Mouse (Mus musculus) heart, adult 2 months (tissue): ENCODE measurements around the gene Prrc2a. TPM values are rescaled to one million over a fixed set of nuclear protein-coding genes. Genes with fewer than 3 reads are reported as not detected.
A peak's percentile ranks its signal among the peaks of the same experiment; 100 is the strongest.

Experiments
- DNase-seq, 2 experiments: peaks; one replicate each; pipeline ENCODE4 v3.0.0; 2021
- H3K27ac ChIP-seq: fragments of 200-600 bp; 2 replicates; pipeline ENCODE4 v1.8.1; 2022
- H3K27me3 ChIP-seq: fragments of 200-500 bp; 2 replicates; pipeline ENCODE4 v1.6.1; 2012; ENCODE audit warnings: mild to moderate bottlenecking, low read length, inconsistent platforms, mixed read lengths; ENCODE audit not compliant: control insufficient read depth, insufficient read depth
- H3K36me3 ChIP-seq: fragments of 200-500 bp; 2 replicates; pipeline ENCODE4 v1.6.1; 2012; ENCODE audit warnings: low read length, inconsistent platforms; ENCODE audit not compliant: control insufficient read depth, insufficient read depth
- H3K4me1 ChIP-seq: fragments of 200-500 bp; 2 replicates; pipeline ENCODE4 v1.6.1; 2011; ENCODE audit warnings: low read length; ENCODE audit not compliant: control insufficient read depth, insufficient read depth
- H3K4me3 ChIP-seq: fragments of 200-600 bp; 2 replicates; pipeline ENCODE4 v1.8.1; 2022
- H3K79me2 ChIP-seq: fragments of 200-500 bp; replicated peaks from 2 replicates; pipeline ENCODE4 v1.6.1; 2012; ENCODE audit warnings: mild to moderate bottlenecking, inconsistent platforms, low read length, moderate library complexity, mixed read lengths; ENCODE audit not compliant: control insufficient read depth, insufficient read depth
- H3K9ac ChIP-seq: fragments of 200-500 bp; 2 replicates; pipeline ENCODE4 v1.6.1; 2012; ENCODE audit warnings: low read depth, mild to moderate bottlenecking, control low read depth, inconsistent platforms, low read length, mixed read lengths
- CTCF ChIP-seq: fragments of 200-600 bp; IDR thresholded peaks from 2 replicates; pipeline ENCODE4 v1.8.1; 2022; ENCODE audit warnings: antibody characterized with exemption, mild to moderate bottlenecking, moderate library complexity
- EP300 ChIP-seq: fragments of 200-500 bp; IDR thresholded peaks from 2 replicates; pipeline ENCODE4 v1.6.1; 2011; ENCODE audit warnings: low read depth, low read length, control low read depth; ENCODE audit not compliant: insufficient read depth
- POLR2A ChIP-seq: fragments of 200-500 bp; IDR thresholded peaks from 2 replicates; pipeline ENCODE4 v1.6.1; 2011; ENCODE audit warnings: mild to moderate bottlenecking, low read depth, low read length, control low read depth; ENCODE audit not compliant: insufficient read depth
- WGBS: fragments of 180-500 bp; shearing (Covaris S2); methylation state at CpG from one replicate; pipeline ENCODE4 v1.1.7; 2018; 5-methylcytosine and 5-hydroxymethylcytosine counted together
- intact Hi-C: fragments of 180-260 bp; cut with DNase I; formaldehyde crosslinking; loops from one replicate; pipeline ENCODE4 v1.15.1; 2025
- polyA plus RNA-seq: library from polyadenylated mRNA; depleted of rRNA; stranded (reverse); fragments of >200 nt; gene quantifications from 2 replicates; pipeline ENCODE4 v1.2.3, GENCODE M21; 2012
- total RNA-seq, 2 experiments: library from RNA; stranded (reverse); gene quantifications; 2 replicates each; pipeline ENCODE4 v1.2.3; 2021

The Prrc2a gene
- total and polyA plus RNA-seq, 3 experiments: 132 to 197 (median 139) TPM

- H3K27me3 ChIP-seq: no peaks in the 10 kb centered on the region
- 73% methylated on average over 6 of the region's 6 CpGs for WGBS
- intact Hi-C loops: no loop called here
- TF ChIP-seq EP300 (no peak), CTCF (no peak), POLR2A (no peak)
- H3K79me2 ChIP-seq: no peaks in the 10 kb centered on the region
- H3K9ac ChIP-seq: no peak within 1 kb of the TSS
- H3K4me1 ChIP-seq: peaks cover 2% of the 10 kb centered on the region
- no peak for DNase-seq
- no peak within 1 kb of the TSS for H3K4me3 ChIP-seq
- no peaks in the 10 kb centered on the region for H3K36me3 ChIP-seq
- H3K27ac ChIP-seq: no peak within 1 kb of the TSS
These were observed 56.6 kb downstream of the Prrc2a start, which contains the start of gene Ly6g5c for GRCm38 (mm10) chr17:35108097-35108496. Gene Ly6g5c, plus strand, starts transcription at chr17:35108279.

GRCm38 (mm10) chr17:35106522-35106921 lies 58.2 kb downstream of the Prrc2a start:
- no peak overlapping the region for H3K4me3 ChIP-seq
- 64% methylated on average over 3 of the region's 3 CpGs for WGBS
- H3K36me3 ChIP-seq: no peaks in the 10 kb centered on the region
- H3K79me2 ChIP-seq: no peaks in the 10 kb centered on the region
- TF ChIP-seq POLR2A (no peak), CTCF (no peak), EP300 (no peak)
- H3K4me1 ChIP-seq: no peaks in the 10 kb centered on the region; the same call in 1 of the 2 replicates
- intact Hi-C loops: loop anchor here (1.0 kb wide), 1 partner anchor 85 kb away; no protein-coding TSS in a partner anchor
- no peak overlapping the region for H3K9ac ChIP-seq
- H3K27ac ChIP-seq: no peak overlapping the region
- no peaks in the 10 kb centered on the region for H3K27me3 ChIP-seq
- DNase-seq: no peak

GRCm38 (mm10) chr17:35105740-35106389 lies 58.8 kb downstream of the Prrc2a start:
- no peaks in the 10 kb centered on the region for H3K36me3 ChIP-seq
- H3K27me3 ChIP-seq: no peaks in the 10 kb centered on the region
- H3K4me3 ChIP-seq: no peak overlapping the region
- TF ChIP-seq CTCF (peak; percentile 64), EP300 (no peak)
- no peaks in the 10 kb centered on the region for H3K79me2 ChIP-seq
- no peaks in the 10 kb centered on the region for H3K4me1 ChIP-seq
- intact Hi-C loops: loop anchor here (1.0 kb wide), 1 partner anchor 85 kb away; no protein-coding TSS in a partner anchor
- DNase-seq: no peak
- H3K27ac ChIP-seq: no peak overlapping the region
- 31% methylated on average over 13 of the region's 13 CpGs for WGBS
- no peak overlapping the region for H3K9ac ChIP-seq

GRCm38 (mm10) chr17:35104754-35105153 lies 59.9 kb downstream of the Prrc2a start:
- no peaks in the 10 kb centered on the region for H3K36me3 ChIP-seq
- H3K79me2 ChIP-seq: no peaks in the 10 kb centered on the region
- no peaks in the 10 kb centered on the region for H3K27me3 ChIP-seq
- intact Hi-C loops: no loop called here
- 73% methylated on average over 6 of the region's 6 CpGs for WGBS
- no peak for DNase-seq
- no peaks in the 10 kb centered on the region for H3K4me1 ChIP-seq
- no peak for TF ChIP-seq CTCF
- TF ChIP-seq EP300: no peak
- no peak for TF ChIP-seq POLR2A
- H3K27ac ChIP-seq: no peak overlapping the region
- H3K4me3 ChIP-seq: no peak overlapping the region
- H3K9ac ChIP-seq: no peak overlapping the region

- no peak for TF ChIP-seq EP300
- TF ChIP-seq POLR2A: no peak
- 90% methylated on average over 7 of the region's 7 CpGs for WGBS
- no peaks in the 10 kb centered on the region for H3K79me2 ChIP-seq
- no peak overlapping the region for H3K4me3 ChIP-seq
- intact Hi-C loops: no loop called here
- H3K4me1 ChIP-seq: no peaks in the 10 kb centered on the region
- no peaks in the 10 kb centered on the region for H3K27me3 ChIP-seq
- no peaks in the 10 kb centered on the region for H3K36me3 ChIP-seq
- H3K9ac ChIP-seq: no peak overlapping the region
- no peak overlapping the region for H3K27ac ChIP-seq
- DNase-seq: no peak
These were observed 60.6 kb downstream of the Prrc2a start for GRCm38 (mm10) chr17:35104079-35104478.

- Histone ChIP-seq H3K36me3 (no peaks in the 10 kb centered on the region), H3K4me3 (no peak overlapping the region), H3K4me1 (no peaks in the 10 kb centered on the region), H3K27ac (no peak overlapping the region), H3K27me3 (no peaks in the 10 kb centered on the region), H3K79me2 (no peaks in the 10 kb centered on the region), H3K9ac (no peak overlapping the region)
- DNase-seq: no peak
- intact Hi-C loops: no loop called here
- no peak for TF ChIP-seq EP300
- TF ChIP-seq POLR2A: no peak
- TF ChIP-seq CTCF: no peak
- WGBS: 47% methylated on average over 6 of the region's 6 CpGs
These were observed 61.4 kb downstream of the Prrc2a start for GRCm38 (mm10) chr17:35103221-35103690.
